Mouse (Mus musculus): ENCODE results near the gene Fbxw8. TPM values are rescaled to one million over a fixed set of nuclear protein-coding genes. Genes with fewer than 3 reads are reported as not detected.

The Fbxw8 gene
- polyA plus RNA-seq, 1 experiment from 2014 or later: 27.6 TPM

- no peaks in the 10 kb centered on the region for H3K9me3 ChIP-seq (ENCODE audit: control insufficient read depth, low read length)
- ATAC-seq (replicated peaks; ENCODE audit: low FRiP score): peak; percentile 62; the same call in 1 of the 2 replicates
- WGBS: 50% methylated on average over 9 of the region's 9 CpGs
- no peak overlapping the region for H3K27ac ChIP-seq (ENCODE audit: low read depth, low read length)
- no peak overlapping the region for H3K4me3 ChIP-seq (ENCODE audit: low read depth, low read length)
- no peak overlapping the region for H3K9ac ChIP-seq (ENCODE audit: low read length)
- peaks cover 8% of the 10 kb centered on the region; the same call in 1 of the 2 replicates for H3K4me1 ChIP-seq (replicated peaks; ENCODE audit: control insufficient read depth, insufficient read depth, low read length)
- no peaks in the 10 kb centered on the region; the same call in 1 of the 2 replicates for H3K36me3 ChIP-seq (ENCODE audit: control insufficient read depth, insufficient read depth, low read length)
- no peaks in the 10 kb centered on the region for H3K27me3 ChIP-seq (ENCODE audit: control insufficient read depth, insufficient read depth, low read length)
- H3K4me2 ChIP-seq (ENCODE audit: low read depth, low read length, severe bottlenecking): no peak overlapping the region
- peak; percentile 83 for DNase-seq (ENCODE audit: low spot score)
Measured at GRCm38 (mm10) chr5:118069315-118069714, 85.9 kb downstream of the Fbxw8 start.

- ATAC-seq (replicated peaks; ENCODE audit: low FRiP score): no peak
- no peak overlapping the region for H3K4me2 ChIP-seq (ENCODE audit: low read depth, low read length, severe bottlenecking)
- H3K9ac ChIP-seq (ENCODE audit: low read length): no peak overlapping the region
- no peak overlapping the region for H3K4me3 ChIP-seq (ENCODE audit: low read depth, low read length)
- no peaks in the 10 kb centered on the region for H3K9me3 ChIP-seq (ENCODE audit: control insufficient read depth, low read length)
- H3K27me3 ChIP-seq (ENCODE audit: control insufficient read depth, insufficient read depth, low read length): no peaks in the 10 kb centered on the region
- no peak overlapping the region for H3K27ac ChIP-seq (ENCODE audit: low read depth, low read length)
- no peak for DNase-seq (ENCODE audit: low spot score)
- no peaks in the 10 kb centered on the region; the same call in 1 of the 2 replicates for H3K36me3 ChIP-seq (ENCODE audit: control insufficient read depth, insufficient read depth, low read length)
- peaks cover 10% of the 10 kb centered on the region for H3K4me1 ChIP-seq (replicated peaks; ENCODE audit: control insufficient read depth, insufficient read depth, low read length)
- WGBS: 92% methylated on average over 9 of the region's 9 CpGs
Measured at GRCm38 (mm10) chr5:118067984-118068494, 87.2 kb downstream of the Fbxw8 start.

GRCm38 (mm10) chr5:118067572-118067971, 87.7 kb downstream of the Fbxw8 start:
- no peak for ATAC-seq (replicated peaks; ENCODE audit: low FRiP score)
- Histone ChIP-seq H3K36me3 (ENCODE audit: control insufficient read depth, insufficient read depth, low read length) (no peaks in the 10 kb centered on the region; the same call in 1 of the 2 replicates), H3K4me2 (ENCODE audit: low read depth, low read length, severe bottlenecking) (no peak overlapping the region), H3K9ac (ENCODE audit: low read length) (no peak overlapping the region), H3K9me3 (ENCODE audit: control insufficient read depth, low read length) (no peaks in the 10 kb centered on the region), H3K27me3 (ENCODE audit: control insufficient read depth, insufficient read depth, low read length) (no peaks in the 10 kb centered on the region), H3K4me3 (ENCODE audit: low read depth, low read length) (no peak overlapping the region), H3K27ac (ENCODE audit: low read depth, low read length) (no peak overlapping the region), H3K4me1 (replicated peaks; ENCODE audit: control insufficient read depth, insufficient read depth, low read length) (peaks cover 10% of the 10 kb centered on the region)
- 84% methylated on average over 4 of the region's 4 CpGs for WGBS
- DNase-seq (ENCODE audit: low spot score): no peak

- DNase-seq (ENCODE audit: low spot score): peak; percentile 85
- H3K4me1 ChIP-seq (replicated peaks; ENCODE audit: control insufficient read depth, insufficient read depth, low read length): peaks cover 10% of the 10 kb centered on the region
- no peak for ATAC-seq (replicated peaks; ENCODE audit: low FRiP score)
- no peak overlapping the region for H3K4me3 ChIP-seq (ENCODE audit: low read depth, low read length)
- H3K4me2 ChIP-seq (ENCODE audit: low read depth, low read length, severe bottlenecking): no peak overlapping the region
- 66% methylated on average over 5 of the region's 5 CpGs for WGBS
- H3K9ac ChIP-seq (ENCODE audit: low read length): no peak overlapping the region
- no peaks in the 10 kb centered on the region for H3K9me3 ChIP-seq (ENCODE audit: control insufficient read depth, low read length)
- no peaks in the 10 kb centered on the region for H3K27me3 ChIP-seq (ENCODE audit: control insufficient read depth, insufficient read depth, low read length)
- no peaks in the 10 kb centered on the region; the same call in 1 of the 2 replicates for H3K36me3 ChIP-seq (ENCODE audit: control insufficient read depth, insufficient read depth, low read length)
- H3K27ac ChIP-seq (ENCODE audit: low read depth, low read length): no peak overlapping the region
Measured at GRCm38 (mm10) chr5:118066828-118067227, 88.4 kb downstream of the Fbxw8 start.

GRCm38 (mm10) chr5:118065516-118066255, 89.6 kb downstream of the Fbxw8 start:
- 91% methylated on average over 18 of the region's 19 CpGs for WGBS
- Histone ChIP-seq H3K27ac (ENCODE audit: low read depth, low read length) (no peak overlapping the region), H3K27me3 (ENCODE audit: control insufficient read depth, insufficient read depth, low read length) (no peaks in the 10 kb centered on the region), H3K9me3 (ENCODE audit: control insufficient read depth, low read length) (no peaks in the 10 kb centered on the region), H3K9ac (ENCODE audit: low read length) (no peak overlapping the region), H3K36me3 (ENCODE audit: control insufficient read depth, insufficient read depth, low read length) (no peaks in the 10 kb centered on the region; the same call in 1 of the 2 replicates), H3K4me1 (replicated peaks; ENCODE audit: control insufficient read depth, insufficient read depth, low read length) (peaks cover 10% of the 10 kb centered on the region), H3K4me2 (ENCODE audit: low read depth, low read length, severe bottlenecking) (no peak overlapping the region), H3K4me3 (ENCODE audit: low read depth, low read length) (no peak overlapping the region)
- DNase-seq (ENCODE audit: low spot score) (no peak), ATAC-seq (replicated peaks; ENCODE audit: low FRiP score) (no peak)

GRCm38 (mm10) chr5:118064284-118064901, 90.9 kb downstream of the Fbxw8 start:
- H3K4me1 ChIP-seq (replicated peaks; ENCODE audit: control insufficient read depth, insufficient read depth, low read length): peaks cover 10% of the 10 kb centered on the region
- ATAC-seq (replicated peaks; ENCODE audit: low FRiP score): 0 out of 2 replicates have a peak, but pooled peaks have one; percentile 34
- DNase-seq (ENCODE audit: low spot score): no peak
- H3K27ac ChIP-seq (ENCODE audit: low read depth, low read length): peak overlapping the region; percentile 70
- H3K9ac ChIP-seq (ENCODE audit: low read length): no peak overlapping the region
- no peaks in the 10 kb centered on the region; the same call in 1 of the 2 replicates for H3K36me3 ChIP-seq (ENCODE audit: control insufficient read depth, insufficient read depth, low read length)
- H3K4me3 ChIP-seq (ENCODE audit: low read depth, low read length): no peak overlapping the region
- no peaks in the 10 kb centered on the region for H3K27me3 ChIP-seq (ENCODE audit: control insufficient read depth, insufficient read depth, low read length)
- no peaks in the 10 kb centered on the region for H3K9me3 ChIP-seq (ENCODE audit: control insufficient read depth, low read length)
- H3K4me2 ChIP-seq (ENCODE audit: low read depth, low read length, severe bottlenecking): no peak overlapping the region
- WGBS: 17% methylated on average over 10 of the region's 10 CpGs

GRCm38 (mm10) chr5:118063181-118063621, 92.1 kb downstream of the Fbxw8 start:
- no peak overlapping the region for H3K4me2 ChIP-seq (ENCODE audit: low read depth, low read length, severe bottlenecking)
- WGBS: 85% methylated on average over 8 of the region's 8 CpGs
- H3K9me3 ChIP-seq (ENCODE audit: control insufficient read depth, low read length): no peaks in the 10 kb centered on the region
- no peaks in the 10 kb centered on the region; the same call in 1 of the 2 replicates for H3K36me3 ChIP-seq (ENCODE audit: control insufficient read depth, insufficient read depth, low read length)
- H3K4me1 ChIP-seq (replicated peaks; ENCODE audit: control insufficient read depth, insufficient read depth, low read length): peaks cover 10% of the 10 kb centered on the region
- no peak for ATAC-seq (replicated peaks; ENCODE audit: low FRiP score)
- no peak for DNase-seq (ENCODE audit: low spot score)
- no peak overlapping the region for H3K27ac ChIP-seq (ENCODE audit: low read depth, low read length)
- no peaks in the 10 kb centered on the region for H3K27me3 ChIP-seq (ENCODE audit: control insufficient read depth, insufficient read depth, low read length)
- H3K4me3 ChIP-seq (ENCODE audit: low read depth, low read length): no peak overlapping the region
- H3K9ac ChIP-seq (ENCODE audit: low read length): no peak overlapping the region

- ATAC-seq (replicated peaks; ENCODE audit: low FRiP score) (no peak), DNase-seq (ENCODE audit: low spot score) (no peak)
- Histone ChIP-seq H3K9me3 (ENCODE audit: control insufficient read depth, low read length) (no peaks in the 10 kb centered on the region), H3K36me3 (ENCODE audit: control insufficient read depth, insufficient read depth, low read length) (no peaks in the 10 kb centered on the region; the same call in 1 of the 2 replicates), H3K4me1 (replicated peaks; ENCODE audit: control insufficient read depth, insufficient read depth, low read length) (peaks cover 15% of the 10 kb centered on the region), H3K4me2 (ENCODE audit: low read depth, low read length, severe bottlenecking) (no peak overlapping the region), H3K4me3 (ENCODE audit: low read depth, low read length) (no peak overlapping the region), H3K27ac (ENCODE audit: low read depth, low read length) (no peak overlapping the region), H3K9ac (ENCODE audit: low read length) (no peak overlapping the region), H3K27me3 (ENCODE audit: control insufficient read depth, insufficient read depth, low read length) (no peaks in the 10 kb centered on the region)
- WGBS: 95% methylated on average over 17 of the region's 18 CpGs
Measured at GRCm38 (mm10) chr5:118061391-118061790, 93.9 kb downstream of the Fbxw8 start.

Measured in forebrain, embryonic 11.5 days (tissue).